Mouse (Mus musculus) liver, embryonic 16.5 days (tissue): ENCODE results near the gene Zmynd8. TPM values are rescaled to one million over a fixed set of nuclear protein-coding genes. Genes with fewer than 3 reads are reported as not detected.

Experiments
- ATAC-seq: fragments of 200-750 bp; cut with Nextera tagmentation; 2 replicates; pipeline ENCODE4 v1.8.0; 2017; ENCODE audit warnings: low read depth, mild to moderate bottlenecking, moderate number of reproducible peaks, moderate library complexity
- H3K27ac ChIP-seq: fragments of 300-500 bp; sonication (generic); 2 replicates; pipeline ENCODE4 v1.5.1; 2014; ENCODE audit warnings: mild to moderate bottlenecking, low read length
- H3K27me3 ChIP-seq: fragments of 300-500 bp; sonication (generic); 2 replicates; pipeline ENCODE4 v1.6.1; 2014; ENCODE audit warnings: low read depth, low read length, mixed read lengths; ENCODE audit not compliant: control insufficient read depth, insufficient read depth
- H3K36me3 ChIP-seq: fragments of 300-500 bp; sonication (generic); 2 replicates; pipeline ENCODE4 v1.6.1; 2014; ENCODE audit warnings: mild to moderate bottlenecking; ENCODE audit not compliant: control insufficient read depth, insufficient read depth
- H3K4me1 ChIP-seq: fragments of 300-500 bp; sonication (generic); 2 replicates; pipeline ENCODE4 v1.6.1; 2014; ENCODE audit warnings: low read depth, low read length, mixed read lengths; ENCODE audit not compliant: control insufficient read depth
- H3K4me2 ChIP-seq: fragments of 300-500 bp; sonication (generic); 2 replicates; pipeline ENCODE4 v1.6.1; 2014; ENCODE audit warnings: low read depth, low read length, mixed read lengths
- H3K4me3 ChIP-seq: fragments of 300-500 bp; sonication (generic); 2 replicates; pipeline ENCODE4 v1.5.1; 2014; ENCODE audit warnings: low read depth, mild to moderate bottlenecking, low read length
- H3K9ac ChIP-seq: fragments of 300-500 bp; sonication (generic); 2 replicates; pipeline ENCODE4 v1.6.1; 2014; ENCODE audit warnings: low read depth, low read length
- H3K9me3 ChIP-seq: fragments of 300-500 bp; sonication (generic); replicated peaks from 2 replicates; pipeline ENCODE4 v1.6.1; 2016; ENCODE audit warnings: low read length; ENCODE audit not compliant: control insufficient read depth
- WGBS: fragments of 180-500 bp; shearing (Covaris S2); extraction: QIAGEN DNeasy Blood & Tissue Kit; methylation state at CpG from one replicate; pipeline ENCODE4 v1.1.7; 2014; ENCODE audit not compliant: insufficient replicate concordance; 5-methylcytosine and 5-hydroxymethylcytosine counted together
- polyA plus RNA-seq: library from polyadenylated mRNA; unstranded; fragments of >200 nt; fragmentation: Nextera tagmentation; extraction: Ambion mirVana; gene quantifications from 2 replicates; pipeline ENCODE4 v1.2.1, GENCODE M21; 2015

Zmynd8 gene
- polyA plus RNA-seq, 1 experiment from 2014 or later, result 20.0 TPM

- peaks cover 3% of the 10 kb centered on the region; the same call in 1 of the 2 replicates for H3K4me1 ChIP-seq
- H3K27ac ChIP-seq, result no peak overlapping the region
- no peak overlapping the region for H3K4me3 ChIP-seq
- no peak overlapping the region for H3K4me2 ChIP-seq
- no peak overlapping the region for H3K9ac ChIP-seq
- H3K9me3 ChIP-seq, result no peaks in the 10 kb centered on the region
- no peaks in the 10 kb centered on the region for H3K36me3 ChIP-seq
- H3K27me3 ChIP-seq, result no peaks in the 10 kb centered on the region
- 42% methylated on average over 3 of the region's 3 CpGs for WGBS
- no peak for ATAC-seq
These were observed 26.3 kb upstream of the Zmynd8 start for GRCm38 (mm10) chr2:165925144-165925543.

GRCm38 (mm10) chr2:165924695-165925094 lies 25.9 kb upstream of the Zmynd8 start:
- no peak overlapping the region for H3K9ac ChIP-seq
- H3K4me2 ChIP-seq, result no peak overlapping the region
- no peak overlapping the region for H3K27ac ChIP-seq
- ATAC-seq, result no peak
- no peaks in the 10 kb centered on the region for H3K9me3 ChIP-seq
- H3K27me3 ChIP-seq, result no peaks in the 10 kb centered on the region
- no peaks in the 10 kb centered on the region for H3K36me3 ChIP-seq
- 37% methylated on average over 2 of the region's 2 CpGs for WGBS
- H3K4me1 ChIP-seq, result peaks cover 3% of the 10 kb centered on the region; the same call in 1 of the 2 replicates
- no peak overlapping the region for H3K4me3 ChIP-seq

DNA sequence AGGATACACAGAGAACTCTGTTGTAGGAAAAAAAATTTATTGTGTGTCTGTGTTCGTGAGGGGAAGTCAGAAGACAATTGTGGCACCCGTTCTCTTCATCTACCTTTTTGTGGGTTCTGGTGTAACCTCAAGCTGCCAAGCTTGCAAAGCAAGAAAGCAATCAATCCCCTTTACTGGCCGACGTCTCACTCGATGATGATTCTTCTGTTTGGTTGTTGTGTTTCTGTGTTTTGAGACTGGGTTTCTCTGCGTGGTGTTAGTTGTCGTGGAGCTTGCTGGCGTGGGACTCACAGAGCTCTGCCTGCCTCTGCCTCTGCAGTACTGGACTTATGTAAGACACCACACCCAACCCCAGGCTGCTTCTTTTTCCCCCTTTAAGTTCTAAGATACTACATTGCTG lies 24.9 kb upstream of the Zmynd8 start:
- Histone ChIP-seq H3K27ac (no peak overlapping the region), H3K4me3 (no peak overlapping the region), H3K4me2 (no peak overlapping the region), H3K9ac (no peak overlapping the region), H3K4me1 (peaks cover 3% of the 10 kb centered on the region; the same call in 1 of the 2 replicates), H3K36me3 (no peaks in the 10 kb centered on the region), H3K9me3 (no peaks in the 10 kb centered on the region), H3K27me3 (no peaks in the 10 kb centered on the region)
- no peak for ATAC-seq
- WGBS, result 47% methylated on average over 8 of the region's 8 CpGs

DNA sequence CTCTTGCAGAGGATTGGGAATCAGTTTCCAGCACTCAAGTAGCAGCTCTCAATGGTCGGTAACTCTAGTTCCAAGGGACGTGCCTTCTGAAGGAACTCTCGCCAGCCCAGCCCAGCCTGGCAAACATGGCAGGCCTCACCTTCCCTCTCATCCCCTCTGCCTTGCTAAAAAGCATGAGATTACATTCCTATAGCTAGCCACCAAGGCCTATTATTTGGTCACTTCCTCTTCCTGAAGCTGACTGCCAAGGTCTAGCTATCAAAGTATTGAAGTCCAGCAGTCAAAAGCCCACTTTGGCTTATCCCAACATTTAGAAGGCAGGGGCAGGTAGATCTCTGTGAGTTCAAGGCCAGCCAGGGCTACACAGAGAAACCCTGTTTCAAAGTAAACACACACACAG lies 24.2 kb upstream of the Zmynd8 start:
- Histone ChIP-seq H3K36me3 (no peaks in the 10 kb centered on the region), H3K4me2 (0 out of 2 replicates have a peak overlapping the region, but pooled peaks have one; percentile 15), H3K27me3 (no peaks in the 10 kb centered on the region), H3K9ac (no peak overlapping the region), H3K9me3 (no peaks in the 10 kb centered on the region), H3K4me3 (no peak overlapping the region), H3K27ac (peak overlapping the region; percentile 68), H3K4me1 (peaks cover 3% of the 10 kb centered on the region; the same call in 1 of the 2 replicates)
- 47% methylated on average over 3 of the region's 3 CpGs for WGBS
- no peak for ATAC-seq

DNA sequence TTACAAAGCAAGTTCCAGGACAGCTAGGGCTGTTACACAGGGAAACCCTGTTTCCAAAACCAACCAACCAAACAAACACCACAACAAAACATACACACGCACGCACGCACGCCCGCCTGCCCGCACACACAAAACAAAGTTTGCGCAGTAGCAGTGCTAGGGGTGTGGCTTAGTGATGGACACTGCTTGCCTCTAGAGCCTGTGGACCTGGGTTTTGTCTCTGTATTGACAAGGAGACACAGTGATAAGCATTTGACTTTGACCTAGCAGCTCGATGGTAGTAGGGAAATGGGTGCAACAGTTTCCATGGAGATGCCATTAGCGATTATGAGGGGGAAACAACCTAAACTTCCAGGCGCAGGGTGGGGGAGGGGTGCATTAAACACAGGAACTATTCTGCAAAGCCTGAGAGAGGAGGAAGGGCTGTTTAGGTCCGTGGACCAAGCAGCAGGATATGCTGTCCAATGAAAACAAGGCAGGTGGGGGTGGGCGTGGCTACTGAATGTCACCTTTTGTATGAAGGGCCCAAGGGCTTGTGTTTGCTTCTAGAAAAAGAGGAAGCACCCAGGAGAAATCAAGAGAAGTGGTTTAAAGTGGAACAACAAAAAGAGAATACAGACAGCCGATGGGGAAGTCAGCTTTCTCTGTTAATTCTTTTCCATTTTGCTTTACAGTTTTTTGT lies 23.4 kb upstream of the Zmynd8 start:
- Histone ChIP-seq H3K36me3 (no peaks in the 10 kb centered on the region), H3K27me3 (no peaks in the 10 kb centered on the region), H3K9ac (no peak overlapping the region), H3K4me3 (no peak overlapping the region), H3K4me2 (0 out of 2 replicates have a peak overlapping the region, but pooled peaks have one; percentile 2), H3K4me1 (peaks cover 3% of the 10 kb centered on the region; the same call in 1 of the 2 replicates), H3K27ac (peak overlapping the region; percentile 68), H3K9me3 (no peaks in the 10 kb centered on the region)
- ATAC-seq, result peak; percentile 84
- 28% methylated on average over 13 of the region's 13 CpGs for WGBS

GRCm38 (mm10) chr2:165914298-165914697 lies 15.5 kb upstream of the Zmynd8 start:
- H3K4me2 ChIP-seq, result no peak overlapping the region
- H3K4me1 ChIP-seq, result no peaks in the 10 kb centered on the region
- H3K27me3 ChIP-seq, result no peaks in the 10 kb centered on the region
- no peak overlapping the region for H3K4me3 ChIP-seq
- no peaks in the 10 kb centered on the region for H3K36me3 ChIP-seq
- 28% methylated on average over 11 of the region's 11 CpGs for WGBS
- H3K27ac ChIP-seq, result no peak overlapping the region
- no peak overlapping the region for H3K9ac ChIP-seq
- ATAC-seq, result peak; percentile 64
- H3K9me3 ChIP-seq, result no peaks in the 10 kb centered on the region

- H3K27me3 ChIP-seq, result no peaks in the 10 kb centered on the region
- H3K4me3 ChIP-seq, result no peak overlapping the region
- no peak overlapping the region for H3K4me2 ChIP-seq
- no peak overlapping the region for H3K27ac ChIP-seq
- H3K4me1 ChIP-seq, result no peaks in the 10 kb centered on the region
- no peaks in the 10 kb centered on the region for H3K36me3 ChIP-seq
- H3K9ac ChIP-seq, result no peak overlapping the region
- peak; percentile 58 for ATAC-seq
- no peaks in the 10 kb centered on the region for H3K9me3 ChIP-seq
- WGBS, result 57% methylated on average over 7 of the region's 7 CpGs
These were observed 14.3 kb upstream of the Zmynd8 start for GRCm38 (mm10) chr2:165913073-165913472.

DNA sequence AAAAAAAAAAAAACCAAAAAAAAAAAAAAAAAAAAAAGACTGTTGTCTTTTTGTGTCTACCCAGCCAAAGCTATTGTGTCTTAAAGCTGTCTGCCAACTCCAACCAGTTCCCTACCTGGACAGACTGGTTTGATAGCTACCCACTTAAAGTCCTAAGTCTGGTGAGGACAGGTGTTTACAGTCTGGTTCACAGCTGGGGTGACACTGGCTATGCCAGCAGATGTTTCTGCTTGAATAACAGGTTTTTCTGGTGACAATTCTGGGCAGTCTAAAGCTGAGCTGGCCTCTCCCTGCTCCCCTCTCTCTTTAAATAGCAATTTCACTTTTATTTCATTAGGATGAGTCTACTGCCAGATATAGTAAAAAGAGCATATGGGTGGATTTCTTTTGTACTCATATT lies 10.9 kb upstream of the Zmynd8 start:
- no peaks in the 10 kb centered on the region for H3K9me3 ChIP-seq
- H3K27me3 ChIP-seq, result 0 out of 2 replicates have a peak, but pooled peaks cover 2% of the 10 kb centered on the region
- no peaks in the 10 kb centered on the region for H3K36me3 ChIP-seq
- no peak overlapping the region for H3K4me2 ChIP-seq
- ATAC-seq, result no peak
- no peak overlapping the region for H3K9ac ChIP-seq
- no peaks in the 10 kb centered on the region for H3K4me1 ChIP-seq
- H3K27ac ChIP-seq, result no peak overlapping the region
- no peak overlapping the region for H3K4me3 ChIP-seq

DNA sequence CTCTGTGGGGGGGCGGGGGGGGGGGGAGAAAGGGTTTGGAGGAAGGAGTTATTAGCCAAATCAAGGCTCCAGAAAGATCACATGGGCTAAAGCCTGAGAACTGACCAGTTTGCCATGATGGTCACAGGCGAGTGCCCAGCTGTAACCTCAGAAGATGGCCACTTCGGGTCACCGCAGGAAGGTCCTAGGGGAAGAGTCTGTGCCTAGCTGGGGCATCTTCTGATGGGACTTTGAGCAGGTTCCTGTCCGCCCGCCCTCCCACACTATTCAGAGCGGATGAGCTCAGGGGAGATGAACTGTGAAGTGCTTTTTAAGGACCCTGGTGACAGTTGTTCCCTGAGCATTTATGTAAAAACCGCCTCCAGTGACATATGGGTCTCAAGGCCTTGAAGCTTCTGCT lies 8.4 kb upstream of the Zmynd8 start:
- Histone ChIP-seq H3K27ac (no peak overlapping the region), H3K4me2 (no peak overlapping the region), H3K27me3 (0 out of 2 replicates have a peak, but pooled peaks cover 2% of the 10 kb centered on the region), H3K4me3 (no peak overlapping the region), H3K4me1 (no peaks in the 10 kb centered on the region), H3K9me3 (no peaks in the 10 kb centered on the region), H3K36me3 (no peaks in the 10 kb centered on the region), H3K9ac (no peak overlapping the region)
- 58% methylated on average over 8 of the region's 8 CpGs for WGBS
- no peak for ATAC-seq
